Mouse (Mus musculus) natural killer cell, adult 2 months (primary cell): Measurements from ENCODE around the gene B3galt1.

Source experiments
- DNase-seq, 2 experiments: peaks; one replicate each; pipeline ENCODE4 v3.0.0; 2022; ENCODE audit warnings: low spot score in 2 of 2

The B3galt1 gene

GRCm38 (mm10) chr2:67565480-67566331, at the start of gene B3galt1:
TSS of gene B3galt1 (plus strand) at chr2:67565871.
- no peak for DNase-seq

- DNase-seq = no peak
Observed at GRCm38 (mm10) chr2:67516405-67516804, 49.3 kb upstream of the B3galt1 start.

GRCm38 (mm10) chr2:67535347-67535746, 30.3 kb upstream of the B3galt1 start:
- no peak for DNase-seq

- DNase-seq = no peak
Observed at GRCm38 (mm10) chr2:67539426-67539825, 26.2 kb upstream of the B3galt1 start.

GRCm38 (mm10) chr2:67541957-67542696, 23.5 kb upstream of the B3galt1 start:
- no peak for DNase-seq

- DNase-seq = no peak
Observed at GRCm38 (mm10) chr2:67544426-67544825, 21.2 kb upstream of the B3galt1 start.

GRCm38 (mm10) chr2:67564851-67565479, 706 bp upstream of the B3galt1 start:
- DNase-seq = no peak

- no peak for DNase-seq
Observed at GRCm38 (mm10) chr2:67566566-67566965, 895 bp downstream of the B3galt1 start.

- no peak for DNase-seq
Observed at GRCm38 (mm10) chr2:67567141-67567680, 1.5 kb downstream of the B3galt1 start.

GRCm38 (mm10) chr2:67576634-67577033, 11.0 kb downstream of the B3galt1 start:
- DNase-seq = no peak

- DNase-seq = no peak
Observed at GRCm38 (mm10) chr2:67583091-67583490, 17.4 kb downstream of the B3galt1 start.

GRCm38 (mm10) chr2:67590408-67590807, 24.7 kb downstream of the B3galt1 start:
- no peak for DNase-seq

- no peak for DNase-seq
Observed at GRCm38 (mm10) chr2:67591831-67592629, 26.4 kb downstream of the B3galt1 start.

- no peak for DNase-seq
Observed at GRCm38 (mm10) chr2:67622902-67623301, 57.2 kb downstream of the B3galt1 start.

- no peak for DNase-seq
Observed at GRCm38 (mm10) chr2:67627667-67628066, 62.0 kb downstream of the B3galt1 start.

- DNase-seq = no peak
Observed at GRCm38 (mm10) chr2:67628289-67628688, 62.6 kb downstream of the B3galt1 start.

- DNase-seq = no peak
Observed at GRCm38 (mm10) chr2:67654847-67655246, 89.2 kb downstream of the B3galt1 start.

GRCm38 (mm10) chr2:67657372-67657771, 91.7 kb downstream of the B3galt1 start:
- no peak for DNase-seq

GRCm38 (mm10) chr2:67658091-67658490, 92.4 kb downstream of the B3galt1 start:
- DNase-seq = no peak

GRCm38 (mm10) chr2:67671721-67672120, 106.0 kb downstream of the B3galt1 start:
- DNase-seq = no peak

- DNase-seq = no peak
Observed at GRCm38 (mm10) chr2:67677697-67678096, 112.0 kb downstream of the B3galt1 start.
